Mouse (Mus musculus) gastrocnemius, postnatal 14 days (tissue): Measurements from ENCODE around the gene Hivep3. TPM values are rescaled to one million over a fixed set of nuclear protein-coding genes. Genes with fewer than 3 reads are reported as not detected.

Experiments used
- DNase-seq: peaks from one replicate; pipeline ENCODE4 v3.0.0; 2021; ENCODE audit warnings: mixed read lengths
- intact Hi-C: fragments of 180-260 bp; cut with DNase I; formaldehyde crosslinking; loops from one replicate; pipeline ENCODE4 v1.15.1; 2025; ENCODE audit warnings: low total_unique reads
- total RNA-seq, 2 experiments: library from RNA; stranded (reverse); gene quantifications; 2 replicates each; pipeline ENCODE4 v1.2.3; 2021

Gene Hivep3
- total RNA-seq, 2 experiments from 2014 or later: 2.9 to 3.0 TPM

DNA sequence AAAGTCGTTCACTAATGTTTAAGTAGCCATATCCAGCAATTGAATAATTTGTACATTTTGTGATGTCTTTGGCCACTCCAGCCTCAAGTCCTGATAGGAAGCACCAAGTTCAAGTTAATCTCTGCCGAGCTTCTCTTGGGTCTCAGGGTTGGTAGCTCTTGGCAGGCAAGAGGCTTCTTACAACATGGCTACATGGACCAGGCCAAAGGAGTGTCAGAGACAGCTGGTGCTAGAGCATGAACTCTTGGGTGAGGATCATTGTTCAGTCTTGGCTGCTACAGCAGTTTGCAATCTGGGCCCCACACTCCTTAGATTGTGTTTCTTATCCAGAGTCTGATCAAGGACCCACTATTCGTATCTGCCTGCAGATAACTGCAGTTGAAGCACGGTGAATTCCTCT, 125.9 kb downstream of the Hivep3 start:
- intact Hi-C loops: no loop called here
- no peak for DNase-seq

DNA sequence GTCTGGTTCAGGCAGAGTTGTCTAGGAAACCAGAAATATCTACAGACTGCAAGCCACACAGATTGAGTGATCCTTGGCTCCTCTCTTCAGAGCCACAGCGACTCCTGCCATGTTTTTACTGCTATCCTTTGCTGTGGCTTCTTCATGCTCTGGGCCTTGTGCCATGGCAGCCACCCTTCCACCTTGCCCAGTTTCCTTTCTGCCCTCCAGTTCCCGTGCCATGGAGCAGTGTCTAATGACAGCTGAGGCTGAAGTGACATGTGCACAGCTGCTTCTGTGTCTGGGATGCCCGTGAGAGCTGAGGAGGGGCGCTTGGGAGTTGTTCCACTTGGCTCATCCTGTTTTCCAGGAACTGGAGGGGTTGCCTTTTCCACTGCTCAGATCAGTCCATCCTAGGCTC, 127.4 kb downstream of the Hivep3 start:
- peak; percentile 34 for DNase-seq
- intact Hi-C loops: no loop called here

DNA sequence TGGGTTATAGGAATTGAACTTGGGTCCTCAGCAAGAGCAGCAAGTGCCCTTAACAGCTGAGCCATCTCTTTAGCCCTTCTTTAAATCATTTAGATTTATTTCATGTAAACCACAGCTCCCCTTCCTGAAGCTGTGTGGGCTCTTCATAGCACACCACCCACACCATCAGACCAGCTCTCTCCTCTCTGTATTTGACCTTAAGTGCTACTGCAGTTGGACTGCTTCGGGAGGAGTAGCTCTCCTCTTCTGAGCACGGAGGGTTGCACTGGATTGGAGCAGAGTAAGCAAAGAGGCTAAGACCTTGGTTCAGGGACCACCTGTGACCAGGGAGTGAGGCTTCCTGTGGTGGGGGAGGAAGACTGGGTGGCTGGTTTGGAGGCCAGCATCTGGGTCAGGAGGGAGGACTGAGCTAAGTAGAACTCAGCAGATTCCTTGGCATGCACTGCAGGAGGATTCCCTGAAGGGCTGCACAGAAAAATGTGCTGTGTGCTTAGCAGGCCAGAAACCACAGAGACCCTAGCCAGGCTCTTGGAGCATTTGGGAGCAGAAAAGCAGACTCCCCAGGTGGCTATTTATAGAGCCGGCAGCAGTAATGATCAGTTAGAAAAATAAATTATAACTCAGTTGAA, 132.4 kb downstream of the Hivep3 start:
- intact Hi-C loops: no loop called here
- peak; percentile 36 for DNase-seq

DNA sequence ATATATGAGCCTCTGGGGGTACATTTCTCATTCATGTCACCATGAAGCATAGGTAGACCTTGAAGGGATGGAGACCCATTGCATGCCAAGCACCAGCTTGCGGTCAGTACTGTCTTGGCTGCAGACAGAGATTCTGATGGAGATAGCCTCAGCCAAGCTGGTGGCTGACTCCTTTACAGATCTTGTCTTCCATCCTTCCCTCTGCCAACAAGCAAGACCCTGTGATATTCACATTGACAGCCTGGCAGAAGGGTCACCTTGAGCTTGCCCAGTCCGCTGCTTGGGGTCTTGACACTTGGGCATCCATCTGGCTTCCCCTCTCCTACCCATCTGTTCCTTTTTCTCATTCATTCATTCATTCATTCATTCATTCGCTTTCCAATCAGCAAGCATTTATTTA, 133.5 kb downstream of the Hivep3 start:
- no peak for DNase-seq
- intact Hi-C loops: no loop called here

DNA sequence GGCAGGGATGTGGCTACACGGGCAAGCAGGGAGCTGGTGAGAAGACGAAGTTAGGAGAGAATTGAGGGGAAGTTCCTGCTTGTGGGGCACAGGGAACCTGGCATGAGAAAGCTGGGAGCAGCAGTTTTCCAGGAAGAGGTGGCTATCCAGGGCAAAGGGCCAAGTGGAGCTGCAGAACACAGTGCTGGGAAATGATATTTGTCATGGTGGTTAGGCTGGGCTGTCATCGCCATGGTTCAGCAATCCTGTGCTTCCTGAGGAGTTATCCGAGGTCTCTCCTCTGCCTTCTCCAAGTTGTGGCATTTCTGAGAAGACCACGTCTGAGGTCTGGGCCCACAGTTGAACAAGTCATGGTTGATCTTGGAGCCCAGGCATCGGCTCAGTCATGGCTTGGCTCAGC, 136.8 kb downstream of the Hivep3 start:
- intact Hi-C loops: no loop called here
- peak; percentile 17 for DNase-seq

DNA sequence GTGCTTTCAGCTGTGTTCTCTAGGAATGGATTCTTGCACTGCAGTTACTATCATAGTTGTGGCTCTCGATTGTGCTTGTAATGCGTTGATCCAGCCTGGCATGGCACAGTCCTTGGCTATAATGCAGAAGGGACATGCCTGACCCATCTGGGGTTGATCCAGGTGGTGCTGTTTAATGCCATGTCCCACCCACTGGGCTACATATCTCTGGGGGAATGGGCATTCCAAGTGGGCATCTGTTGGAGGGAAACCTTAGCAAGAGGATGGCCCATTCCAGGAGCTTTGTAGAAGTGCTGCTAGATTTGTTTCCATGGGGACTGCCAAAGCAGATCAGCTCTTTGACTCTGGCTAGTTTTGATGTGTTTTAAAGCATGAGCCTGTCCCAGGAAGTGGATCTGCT, 137.9 kb downstream of the Hivep3 start:
- intact Hi-C loops: no loop called here
- DNase-seq: no peak

DNA sequence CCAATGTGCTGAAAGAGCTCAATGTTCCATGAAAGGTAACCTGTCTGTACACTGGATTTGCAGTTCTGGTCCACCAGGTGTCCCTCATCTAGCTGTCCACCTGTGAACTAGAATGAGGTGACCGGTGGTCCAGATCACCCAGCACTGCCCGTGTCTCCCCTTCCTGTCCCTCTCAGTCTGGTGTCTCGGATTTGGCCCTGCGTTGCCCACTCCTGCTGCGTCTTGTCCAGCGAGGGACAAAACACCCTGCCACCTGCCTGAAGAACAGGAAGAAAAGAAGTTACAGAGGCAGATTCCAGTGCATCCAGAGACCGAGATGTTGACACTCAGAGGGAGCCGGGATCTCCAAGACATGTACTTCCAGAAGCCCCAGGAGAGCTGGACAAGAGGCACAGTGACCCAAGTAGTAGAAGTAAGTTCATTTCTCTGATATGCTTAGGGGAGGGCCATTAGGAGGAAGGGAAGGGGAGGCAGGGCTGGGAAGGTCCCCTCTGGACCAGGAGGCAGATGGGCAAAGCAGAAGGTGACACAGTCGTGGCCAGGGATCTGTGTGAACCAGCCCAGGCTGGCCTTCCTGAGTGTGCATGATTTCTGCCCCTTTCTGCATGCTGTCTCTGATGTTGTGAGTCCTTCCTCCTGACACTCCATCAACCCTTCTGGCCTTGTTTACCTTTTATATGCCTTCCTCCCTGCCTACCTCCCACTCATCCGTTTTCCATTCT, 138.4 kb downstream of the Hivep3 start:
- intact Hi-C loops: no loop called here
- no peak for DNase-seq

DNA sequence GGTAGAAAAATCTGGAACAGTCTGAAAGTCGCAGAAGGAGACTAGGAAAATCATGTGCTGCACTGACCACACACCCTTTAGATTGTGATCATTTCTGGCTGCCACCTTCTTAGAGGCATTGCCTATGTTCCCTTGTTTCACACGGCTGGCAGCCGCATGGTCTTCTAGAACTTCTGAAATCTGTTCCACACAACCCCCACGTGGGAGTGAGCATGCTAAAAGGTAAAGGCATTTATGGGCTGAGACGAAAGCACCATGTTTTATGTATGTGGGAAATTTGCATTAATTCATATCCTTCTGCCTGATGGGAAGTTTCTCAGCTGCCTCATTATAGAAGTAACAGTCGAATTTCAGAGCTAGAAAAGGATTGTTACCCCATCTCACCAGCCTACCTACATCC, 140.4 kb downstream of the Hivep3 start:
- DNase-seq: no peak
- intact Hi-C loops: no loop called here

DNA sequence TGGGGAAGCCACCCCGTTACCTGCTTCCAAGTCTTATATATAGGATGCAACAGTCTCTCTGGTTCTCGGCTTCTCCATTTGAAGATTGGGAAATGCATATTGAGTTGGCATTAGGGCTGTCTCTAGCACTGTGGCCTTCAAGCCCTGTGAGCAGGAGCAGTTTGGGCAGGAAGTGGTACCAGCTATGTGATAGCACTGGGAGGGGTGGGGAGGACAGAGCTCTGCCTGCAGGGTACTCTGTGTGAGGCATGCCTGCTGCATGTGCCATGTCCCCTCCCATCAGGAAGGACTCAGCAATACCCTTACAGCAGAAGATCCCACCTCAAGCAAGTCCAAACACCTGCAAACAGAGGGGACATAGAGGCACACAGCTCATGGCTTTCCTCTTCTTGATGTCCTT, 142.0 kb downstream of the Hivep3 start:
- intact Hi-C loops: no loop called here
- DNase-seq: no peak

DNA sequence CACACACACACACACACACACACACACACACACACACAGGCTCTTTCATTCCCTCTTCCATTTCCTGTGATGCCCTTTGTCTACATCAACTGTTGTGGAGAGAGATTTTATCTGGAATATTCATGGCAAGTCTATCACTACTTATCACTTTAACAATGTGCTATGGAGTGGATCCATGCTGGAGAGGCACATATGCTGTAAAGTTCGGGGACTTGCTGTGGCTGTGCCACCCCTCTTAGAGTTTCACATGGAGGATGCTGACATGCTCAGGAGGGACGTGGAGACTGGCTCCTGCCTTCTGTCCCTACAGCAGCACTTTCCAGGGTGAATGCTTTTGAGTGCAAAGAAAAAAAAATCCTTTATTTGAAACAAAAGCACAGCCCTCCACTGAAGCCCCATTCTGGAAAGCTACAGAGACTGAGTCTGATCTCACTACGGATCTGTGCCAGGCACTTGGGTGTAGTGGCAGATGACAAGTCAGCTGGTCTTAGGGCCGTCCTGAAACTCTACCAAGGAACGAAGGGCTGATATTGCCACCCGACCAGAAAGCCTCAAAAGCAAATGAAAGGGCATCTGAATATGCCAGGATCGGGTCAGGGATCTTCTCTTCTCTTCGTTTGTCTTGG, 143.1 kb downstream of the Hivep3 start:
- intact Hi-C loops: no loop called here
- no peak for DNase-seq

DNA sequence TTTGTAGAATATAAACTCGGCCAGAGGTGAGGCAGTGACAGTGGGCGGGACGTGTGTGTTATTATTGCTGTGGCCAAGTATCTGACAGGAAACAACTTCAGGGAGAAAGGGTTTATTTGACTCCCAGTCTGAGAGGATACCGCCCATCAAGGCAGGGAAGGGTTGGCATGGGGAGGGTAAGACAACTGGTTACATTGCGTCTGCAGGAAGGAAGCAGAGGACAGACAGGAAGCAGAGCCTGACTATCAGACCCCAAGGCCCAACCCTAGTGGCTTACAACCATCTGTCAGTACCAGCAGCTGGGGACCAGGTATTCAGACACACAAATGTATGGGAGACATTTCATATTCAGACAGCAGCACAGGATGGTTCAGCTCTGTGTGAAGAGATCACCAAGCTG, 144.6 kb downstream of the Hivep3 start:
- no peak for DNase-seq
- intact Hi-C loops: no loop called here

DNA sequence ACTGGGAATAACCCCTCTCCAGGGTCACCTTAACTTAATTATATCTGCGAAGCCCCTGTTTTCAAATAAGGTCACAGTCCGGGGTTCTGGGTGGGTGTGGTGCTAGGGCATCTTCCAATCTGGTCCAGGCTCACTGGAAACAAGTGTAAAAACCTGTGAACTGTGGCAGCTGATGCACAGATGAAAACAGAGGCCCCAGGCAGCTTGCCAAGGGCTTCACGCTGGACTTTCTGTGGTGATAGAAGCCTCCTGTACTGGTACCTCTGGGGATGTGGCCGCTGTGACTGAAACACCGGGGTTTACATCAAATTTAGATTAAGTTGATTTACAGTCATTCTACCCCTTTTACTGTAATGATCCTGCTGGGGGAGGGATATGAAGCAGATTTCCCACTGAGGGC, 146.1 kb downstream of the Hivep3 start:
- DNase-seq: no peak
- intact Hi-C loops: no loop called here

DNA sequence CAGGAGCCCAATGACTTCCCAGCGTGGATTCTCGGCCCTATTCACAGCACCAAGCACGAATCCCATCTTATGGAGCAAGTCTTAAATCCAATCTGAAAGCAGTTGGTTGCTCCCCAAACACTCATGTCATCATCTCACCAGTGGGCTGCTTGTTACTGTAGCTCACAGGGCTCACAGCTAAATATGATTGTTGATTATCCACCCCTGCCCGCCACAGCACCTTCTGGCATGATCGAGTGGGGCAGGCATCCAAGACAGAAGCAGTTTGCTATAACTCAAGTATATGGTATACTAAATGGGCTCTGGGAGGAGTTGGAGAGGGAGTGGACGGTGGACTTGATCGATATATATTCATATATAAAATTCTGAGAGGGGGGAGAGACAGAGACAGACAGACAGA, 146.7 kb downstream of the Hivep3 start:
- DNase-seq: no peak
- intact Hi-C loops: no loop called here

DNA sequence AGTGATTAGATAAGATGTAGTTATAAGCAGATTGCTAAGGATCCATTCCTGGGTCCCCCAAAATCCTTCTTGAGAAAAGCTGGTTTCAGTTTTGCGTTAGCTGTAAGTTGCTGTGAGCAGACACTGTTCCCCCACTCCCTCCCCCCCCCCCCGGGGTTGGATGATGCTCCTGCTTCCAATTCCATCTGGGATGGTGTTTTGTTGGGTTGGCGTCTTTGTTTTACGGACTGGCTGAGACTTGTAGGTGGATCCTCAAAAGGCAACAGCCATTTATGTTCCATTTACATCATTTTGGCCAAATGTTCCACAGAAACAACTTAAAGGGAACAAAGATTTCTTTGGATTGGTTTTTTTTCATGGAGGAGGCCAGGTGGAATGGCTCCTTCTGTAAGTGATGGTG, 147.7 kb downstream of the Hivep3 start:
- intact Hi-C loops: no loop called here
- DNase-seq: no peak

DNA sequence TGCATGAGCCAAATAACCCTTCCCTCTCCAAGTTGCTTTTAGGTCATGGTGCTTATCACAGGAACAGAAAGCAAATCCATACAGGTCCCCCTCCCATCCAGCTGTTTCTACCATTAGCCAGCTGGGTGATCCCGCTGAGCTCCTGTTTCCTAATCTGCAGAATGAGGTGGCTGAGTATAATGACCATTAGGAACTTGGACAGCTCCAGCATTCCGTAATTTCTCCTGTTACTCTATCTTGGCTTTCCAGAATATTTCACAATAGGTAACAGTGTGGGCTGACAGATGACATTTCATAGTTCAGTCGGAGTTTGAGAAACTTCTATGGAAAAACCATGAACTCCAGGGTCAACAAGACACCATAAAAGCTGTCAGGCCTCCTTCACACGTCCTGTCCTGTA, 148.8 kb downstream of the Hivep3 start:
- intact Hi-C loops: no loop called here
- no peak for DNase-seq

DNA sequence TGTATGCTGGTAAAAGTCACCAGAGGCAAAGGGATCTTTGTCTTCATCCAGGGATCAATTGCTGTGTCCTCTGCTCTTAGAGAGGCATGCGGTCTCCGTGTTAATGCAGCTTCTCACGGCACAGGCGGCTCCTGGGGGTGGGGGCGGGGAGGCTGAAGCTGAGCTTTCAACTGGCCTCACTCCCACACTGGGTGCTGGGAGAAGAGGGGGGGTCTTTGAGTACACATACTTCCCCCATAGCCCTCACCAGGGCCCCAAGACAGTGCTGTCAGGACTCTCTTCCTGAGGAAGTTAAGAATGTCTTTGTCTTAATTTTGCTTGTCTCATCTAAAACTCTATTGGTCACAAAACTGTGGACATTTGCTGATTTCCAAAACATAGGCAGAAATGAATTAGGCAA, 149.2 kb downstream of the Hivep3 start:
- intact Hi-C loops: no loop called here
- DNase-seq: no peak

DNA sequence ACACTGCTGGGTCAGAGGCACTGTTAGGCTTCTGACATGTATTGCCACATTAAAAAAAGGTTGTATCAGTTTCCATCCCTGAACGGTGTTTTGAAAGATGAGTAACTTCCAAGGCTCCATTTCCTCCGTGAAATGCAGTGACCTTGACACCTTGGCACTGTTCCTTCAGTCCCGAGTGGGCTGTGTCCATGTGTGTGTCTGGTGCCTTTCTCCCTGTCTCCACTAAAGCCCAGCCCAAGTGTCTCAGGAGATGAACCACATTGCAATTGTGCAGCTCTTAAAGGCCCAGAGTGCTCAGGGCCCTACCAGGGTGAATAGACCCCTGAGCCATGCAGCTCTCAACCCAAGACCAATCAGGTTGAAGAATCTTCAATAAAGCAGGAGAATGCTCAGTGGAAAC, 153.0 kb downstream of the Hivep3 start:
- no peak for DNase-seq
- intact Hi-C loops: no loop called here

DNA sequence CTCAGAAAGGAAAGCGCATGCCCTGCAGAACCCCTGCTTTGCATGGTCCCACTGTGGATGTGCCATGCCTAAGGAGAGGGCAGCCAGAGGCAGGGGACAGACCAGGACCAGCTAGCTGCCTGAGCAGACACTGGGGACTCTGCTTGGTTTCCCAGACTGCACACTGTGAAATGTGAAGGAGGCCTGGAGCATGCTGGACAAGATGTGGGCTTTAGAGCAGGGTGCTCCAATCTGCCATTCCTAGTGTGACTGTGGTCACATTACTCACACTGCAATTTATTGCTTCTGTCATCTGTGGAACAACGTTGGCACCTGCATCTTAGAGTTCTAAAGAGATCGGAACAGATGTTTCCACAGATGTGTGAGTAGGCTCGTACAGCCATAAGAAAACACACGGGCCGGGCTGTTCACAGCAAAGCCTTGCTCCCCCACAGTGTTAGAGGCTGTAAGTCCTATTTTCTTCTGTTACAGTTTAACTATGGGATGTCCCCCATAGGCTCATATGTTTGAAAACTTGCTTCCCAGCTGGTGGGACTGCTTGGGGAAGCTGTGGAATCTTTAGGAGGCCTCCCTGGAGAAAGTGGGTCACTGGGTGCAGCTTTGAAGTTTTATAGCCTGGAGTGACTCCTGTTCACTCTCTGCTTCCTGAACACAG, 154.1 kb downstream of the Hivep3 start:
- DNase-seq: no peak
- intact Hi-C loops: no loop called here

DNA sequence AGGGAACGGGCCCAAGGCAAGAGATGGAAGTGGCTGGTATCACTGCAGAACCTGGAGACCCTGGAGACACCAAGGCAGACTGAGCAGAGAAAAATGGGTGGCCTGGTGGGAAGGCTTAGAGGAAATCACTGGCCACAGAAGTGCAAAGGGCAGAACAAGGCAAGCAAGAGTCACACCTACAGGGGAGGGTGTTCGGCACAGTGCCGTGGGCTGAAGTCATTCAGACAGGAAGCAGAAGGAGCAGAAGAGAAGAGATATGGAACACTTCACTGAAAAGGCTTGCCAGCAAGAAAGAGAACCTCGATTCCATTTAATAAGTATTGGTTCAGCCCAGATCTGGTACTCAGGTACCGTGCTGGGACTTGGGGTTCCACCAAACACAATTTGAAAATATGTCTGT, 156.2 kb downstream of the Hivep3 start:
- intact Hi-C loops: no loop called here
- no peak for DNase-seq

DNA sequence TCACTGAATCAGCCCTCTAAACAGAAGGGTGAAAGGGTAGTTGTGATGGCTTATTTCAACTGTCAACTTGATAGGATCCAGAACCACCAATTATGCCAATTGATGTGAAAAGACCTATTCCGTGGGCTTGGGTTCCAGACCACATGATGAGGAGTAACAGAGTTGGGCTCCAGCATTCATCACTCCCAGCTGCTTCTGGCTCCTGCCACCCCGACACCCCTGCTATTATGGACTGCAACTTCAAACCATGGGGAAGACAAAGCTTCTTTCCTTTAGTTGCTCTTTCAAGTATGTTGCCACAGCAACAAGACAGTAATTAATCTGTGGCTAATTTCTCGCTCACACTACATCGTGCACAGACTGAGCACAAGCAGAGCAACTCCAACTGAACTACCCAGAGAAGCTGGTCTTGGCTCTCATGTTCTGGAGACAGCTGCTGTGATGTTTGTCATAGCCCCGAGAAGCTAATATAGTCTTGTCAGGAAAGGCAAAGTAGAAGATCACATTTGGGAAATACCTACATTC, 159.7 kb downstream of the Hivep3 start:
- intact Hi-C loops: no loop called here

More for the DNA sequence above, 159.7 kb downstream of the Hivep3 start:
- DNase-seq: no peak
